Mouse (Mus musculus) induced T-regulatory cell, adult 2 months (primary cell): Measurements from ENCODE around the gene Usp28.
A peak's percentile ranks its signal among the peaks of the same experiment; 100 is the strongest.
"Not testable (repeated sequence)": the region's sequence is repeated elsewhere in the genome, so short reads cannot be mapped to it uniquely, and the experiment has no call there.

Source experiments
- DNase-seq: peaks from one replicate; pipeline ENCODE4 v3.0.0-alpha.2; 2012; ENCODE audit warnings: low read depth

Usp28 gene

GRCm38 (mm10) chr9:48984845-48985707, at the start of gene Usp28:
TSS of gene Usp28 (plus strand) at chr9:48985375.
- DNase-seq = peak; percentile 99

GRCm38 (mm10) chr9:48942349-48942748, 42.8 kb upstream of the Usp28 start:
- no peak for DNase-seq

- DNase-seq = no peak
Measured at GRCm38 (mm10) chr9:48947565-48947964, 37.6 kb upstream of the Usp28 start.

- DNase-seq = no peak
Measured at GRCm38 (mm10) chr9:48961314-48961713, 23.9 kb upstream of the Usp28 start.

- no peak for DNase-seq
Measured at GRCm38 (mm10) chr9:48962131-48962530, 23.0 kb upstream of the Usp28 start.

GRCm38 (mm10) chr9:48964587-48965040, 20.6 kb upstream of the Usp28 start, which contains the start of gene Htr3b:
TSS of gene Htr3b (minus strand) at chr9:48964990.
- DNase-seq = peak; percentile 56

- peak; percentile 72 for DNase-seq
Measured at GRCm38 (mm10) chr9:48972494-48972893, 12.7 kb upstream of the Usp28 start.

- no peak for DNase-seq
Measured at GRCm38 (mm10) chr9:48976661-48977355, 8.4 kb upstream of the Usp28 start.

GRCm38 (mm10) chr9:48980371-48980770, 4.8 kb upstream of the Usp28 start:
- peak; percentile 43 for DNase-seq

GRCm38 (mm10) chr9:48980781-48981180, 4.4 kb upstream of the Usp28 start:
- DNase-seq = peak; percentile 50

GRCm38 (mm10) chr9:48981827-48982226, 3.3 kb upstream of the Usp28 start:
- no peak for DNase-seq

GRCm38 (mm10) chr9:48983801-48984200, 1.4 kb upstream of the Usp28 start:
- DNase-seq = not testable (repeated sequence)

GRCm38 (mm10) chr9:48984320-48984844, 793 bp upstream of the Usp28 start:
- DNase-seq = peak; percentile 76

- DNase-seq = no peak
Measured at GRCm38 (mm10) chr9:48985708-48986088, 523 bp downstream of the Usp28 start.

- peak; percentile 76 for DNase-seq
Measured at GRCm38 (mm10) chr9:48986616-48987141, 1.5 kb downstream of the Usp28 start.

- DNase-seq = peak; percentile 37
Measured at GRCm38 (mm10) chr9:48987201-48988101, 2.3 kb downstream of the Usp28 start.

- no peak for DNase-seq
Measured at GRCm38 (mm10) chr9:48991671-48992070, 6.5 kb downstream of the Usp28 start.

GRCm38 (mm10) chr9:48994779-48995178, 9.6 kb downstream of the Usp28 start:
- peak; percentile 36 for DNase-seq

GRCm38 (mm10) chr9:48995735-48996134, 10.6 kb downstream of the Usp28 start:
- DNase-seq = peak; percentile 30

GRCm38 (mm10) chr9:48999256-48999655, 14.1 kb downstream of the Usp28 start:
- no peak for DNase-seq

GRCm38 (mm10) chr9:49015824-49016223, 30.6 kb downstream of the Usp28 start:
- no peak for DNase-seq
